Mouse (Mus musculus): ENCODE results near the gene Wnt2b.

The Wnt2b gene

GRCm38 (mm10) chr3:104896141-104896540, 65.6 kb downstream of the Wnt2b start:
- no peak for DNase-seq (ENCODE audit: low spot score in 2 of 2)
